Mouse (Mus musculus): ENCODE data around the gene Ush1c. TPM values are rescaled to one million over a fixed set of nuclear protein-coding genes. Genes with fewer than 3 reads are reported as not detected.
"Not testable (repeated sequence)": the region's sequence is repeated elsewhere in the genome, so short reads cannot be mapped to it uniquely, and the experiment has no call there.

Gene Ush1c
- total RNA-seq, 2 experiments from 2014 or later: not detected

- ATAC-seq (replicated peaks; ENCODE audit: low FRiP score, low TSS enrichment, poor library complexity, severe bottlenecking): no peak
Observed at GRCm38 (mm10) chr7:46216481-46216880, 21.8 kb downstream of the Ush1c start.

DNA sequence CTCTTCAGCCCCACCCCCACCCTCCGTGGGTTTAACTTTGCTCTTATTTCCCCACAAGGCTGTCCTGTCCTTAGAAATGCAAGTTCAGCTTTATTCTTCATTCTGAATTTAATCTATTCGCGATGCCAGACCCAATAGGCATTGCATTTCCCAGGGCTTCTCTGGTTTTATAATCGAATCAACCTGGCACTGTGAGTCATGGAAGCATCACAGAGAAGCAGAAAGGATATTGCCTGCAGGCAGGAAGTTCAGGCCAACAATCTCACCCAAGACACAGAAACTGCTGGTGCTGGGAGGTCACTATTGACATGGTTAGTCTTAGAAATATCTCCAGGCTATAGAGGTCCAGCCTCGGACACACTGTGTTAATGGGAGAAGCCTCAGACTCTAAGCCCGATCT lies 28.0 kb downstream of the Ush1c start:
- ATAC-seq (replicated peaks; ENCODE audit: low FRiP score, low TSS enrichment, poor library complexity, severe bottlenecking): no peak

DNA sequence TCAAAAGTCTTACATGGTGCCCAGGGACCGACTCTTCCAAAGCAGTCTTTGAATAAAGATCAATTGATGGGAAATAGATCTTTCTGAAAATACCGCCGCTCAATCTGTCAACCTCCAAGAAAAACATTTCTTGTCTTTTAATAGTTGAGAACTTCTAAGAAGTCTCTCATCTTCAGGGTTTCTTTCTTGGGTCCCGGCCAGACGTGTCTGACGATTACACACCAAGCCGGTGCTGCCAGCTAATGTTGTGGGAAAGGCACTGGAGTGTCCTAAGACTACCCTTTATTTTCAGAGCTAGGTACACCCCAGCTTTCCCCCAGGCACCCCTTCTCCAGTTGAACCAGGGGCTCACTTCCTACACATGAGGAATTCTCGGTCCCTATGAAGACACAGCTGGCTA lies 30.2 kb downstream of the Ush1c start:
- no peak for ATAC-seq (replicated peaks; ENCODE audit: low FRiP score, low TSS enrichment, poor library complexity, severe bottlenecking)

- no peak for ATAC-seq (replicated peaks; ENCODE audit: low FRiP score, low TSS enrichment, poor library complexity, severe bottlenecking)
Observed at GRCm38 (mm10) chr7:46204775-46205174, 33.5 kb downstream of the Ush1c start.

- no peak for ATAC-seq (replicated peaks; ENCODE audit: low FRiP score, low TSS enrichment, poor library complexity, severe bottlenecking)
Observed at GRCm38 (mm10) chr7:46204046-46204471, 34.2 kb downstream of the Ush1c start.

DNA sequence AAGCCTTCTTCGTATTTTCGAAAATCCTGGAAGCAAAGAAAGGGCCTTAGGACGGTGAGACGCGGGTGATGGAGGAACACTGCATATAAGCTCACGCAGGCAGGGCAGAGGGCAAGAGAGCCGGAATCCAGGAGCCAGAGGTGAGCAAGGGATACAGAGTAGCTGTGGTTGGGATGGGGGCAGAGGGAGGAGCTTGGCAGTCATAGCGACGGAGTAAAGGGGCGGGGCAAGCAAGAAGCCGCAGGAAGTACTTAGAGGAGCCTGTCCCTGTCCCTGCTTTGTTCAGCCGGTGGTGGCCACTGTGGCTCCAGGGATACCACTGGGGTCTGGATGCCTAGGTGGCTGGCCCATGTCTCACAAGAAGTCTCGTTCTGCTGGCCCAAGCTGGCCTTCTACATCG lies 36.7 kb downstream of the Ush1c start:
- no peak for ATAC-seq (replicated peaks; ENCODE audit: low FRiP score, low TSS enrichment, poor library complexity, severe bottlenecking)

GRCm38 (mm10) chr7:46200021-46200420 lies 38.3 kb downstream of the Ush1c start:
- no peak for ATAC-seq (replicated peaks; ENCODE audit: low FRiP score, low TSS enrichment, poor library complexity, severe bottlenecking)

GRCm38 (mm10) chr7:46195356-46195755 lies 42.9 kb downstream of the Ush1c start:
- ATAC-seq (replicated peaks; ENCODE audit: low FRiP score, low TSS enrichment, poor library complexity, severe bottlenecking): no peak

- ATAC-seq (replicated peaks; ENCODE audit: low FRiP score, low TSS enrichment, poor library complexity, severe bottlenecking): no peak
Observed at GRCm38 (mm10) chr7:46184232-46184631, 54.1 kb downstream of the Ush1c start.

- ATAC-seq (replicated peaks; ENCODE audit: low FRiP score, low TSS enrichment, poor library complexity, severe bottlenecking): peak; percentile 83
Observed at GRCm38 (mm10) chr7:46181590-46181989, 56.7 kb downstream of the Ush1c start.

- ATAC-seq (replicated peaks; ENCODE audit: low FRiP score, low TSS enrichment, poor library complexity, severe bottlenecking): no peak
Observed at GRCm38 (mm10) chr7:46179431-46180275, 58.6 kb downstream of the Ush1c start, which contains the start of gene Abcc8. Gene Abcc8 (minus strand): TSS chr7:46180033.

DNA sequence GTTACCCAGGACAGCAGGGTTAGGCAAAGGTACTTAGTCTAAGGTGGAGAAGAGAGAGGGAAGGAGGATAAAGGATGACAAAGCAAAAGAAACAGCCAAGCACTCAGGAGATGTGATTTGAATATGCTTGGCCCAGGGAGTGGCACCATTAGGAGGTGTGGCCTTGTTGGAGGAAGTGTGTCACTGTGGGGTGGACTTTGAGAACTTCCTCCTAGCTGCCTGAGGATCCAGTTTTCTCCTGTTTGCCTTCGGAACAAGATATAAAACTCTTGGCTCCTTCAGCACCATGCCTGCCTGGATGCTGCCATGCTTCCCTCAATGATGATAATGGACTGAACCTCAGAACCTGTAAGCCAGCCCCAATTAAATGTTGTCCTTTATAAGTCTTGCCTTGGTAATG lies 69.3 kb downstream of the Ush1c start:
- ATAC-seq (replicated peaks; ENCODE audit: low FRiP score, low TSS enrichment, poor library complexity, severe bottlenecking): not testable (repeated sequence)

DNA sequence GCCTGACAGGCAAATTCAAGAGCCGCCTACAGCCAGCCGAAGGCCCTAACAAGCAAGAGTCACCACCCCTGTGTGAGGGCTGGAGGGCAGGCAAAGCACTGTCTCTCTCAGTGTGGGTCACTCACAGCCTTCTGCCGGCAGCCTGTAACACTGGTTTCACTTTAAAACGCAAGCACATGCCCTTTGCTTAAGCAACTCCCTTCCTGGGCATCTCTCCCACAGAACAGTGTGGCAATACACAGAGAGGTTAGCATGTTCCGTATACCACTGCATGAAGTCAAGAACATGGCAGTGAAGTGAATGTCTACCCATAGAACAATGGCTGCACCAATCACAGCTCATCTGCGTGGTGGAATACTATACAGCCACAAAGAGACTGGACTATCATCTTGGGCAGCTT lies 69.9 kb downstream of the Ush1c start:
- no peak for ATAC-seq (replicated peaks; ENCODE audit: low FRiP score, low TSS enrichment, poor library complexity, severe bottlenecking)

- ATAC-seq (replicated peaks; ENCODE audit: low FRiP score, low TSS enrichment, poor library complexity, severe bottlenecking): no peak
Observed at GRCm38 (mm10) chr7:46167901-46168300, 70.4 kb downstream of the Ush1c start.

- ATAC-seq (replicated peaks; ENCODE audit: low FRiP score, low TSS enrichment, poor library complexity, severe bottlenecking): no peak
Observed at GRCm38 (mm10) chr7:46165876-46166275, 72.4 kb downstream of the Ush1c start.

- no peak for ATAC-seq (replicated peaks; ENCODE audit: low FRiP score, low TSS enrichment, poor library complexity, severe bottlenecking)
Observed at GRCm38 (mm10) chr7:46162731-46163130, 75.6 kb downstream of the Ush1c start.

- no peak for ATAC-seq (replicated peaks; ENCODE audit: low FRiP score, low TSS enrichment, poor library complexity, severe bottlenecking)
Observed at GRCm38 (mm10) chr7:46162132-46162727, 76.1 kb downstream of the Ush1c start.

- ATAC-seq (replicated peaks; ENCODE audit: low FRiP score, low TSS enrichment, poor library complexity, severe bottlenecking): no peak
Observed at GRCm38 (mm10) chr7:46161615-46162014, 76.7 kb downstream of the Ush1c start.

DNA sequence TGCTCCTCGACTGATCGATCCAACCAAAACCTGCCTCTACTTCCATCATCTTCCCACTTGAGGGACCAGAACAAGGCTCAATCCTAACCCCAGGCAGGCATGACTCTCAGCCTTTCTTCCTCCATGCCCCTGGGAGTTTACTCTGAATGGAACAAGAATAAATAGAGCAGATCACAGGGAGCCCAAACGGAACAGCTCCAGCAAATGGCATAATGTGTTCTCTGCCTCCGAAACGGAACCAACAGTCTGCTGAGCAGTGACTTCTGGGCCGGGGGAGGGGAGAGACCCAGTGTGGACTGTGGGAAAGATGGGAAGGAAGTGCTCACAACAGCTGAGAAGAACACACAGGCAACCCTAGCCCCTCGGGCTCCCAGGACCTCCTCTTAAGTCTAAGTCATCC lies 80.6 kb downstream of the Ush1c start:
- ATAC-seq (replicated peaks; ENCODE audit: low FRiP score, low TSS enrichment, poor library complexity, severe bottlenecking): no peak

DNA sequence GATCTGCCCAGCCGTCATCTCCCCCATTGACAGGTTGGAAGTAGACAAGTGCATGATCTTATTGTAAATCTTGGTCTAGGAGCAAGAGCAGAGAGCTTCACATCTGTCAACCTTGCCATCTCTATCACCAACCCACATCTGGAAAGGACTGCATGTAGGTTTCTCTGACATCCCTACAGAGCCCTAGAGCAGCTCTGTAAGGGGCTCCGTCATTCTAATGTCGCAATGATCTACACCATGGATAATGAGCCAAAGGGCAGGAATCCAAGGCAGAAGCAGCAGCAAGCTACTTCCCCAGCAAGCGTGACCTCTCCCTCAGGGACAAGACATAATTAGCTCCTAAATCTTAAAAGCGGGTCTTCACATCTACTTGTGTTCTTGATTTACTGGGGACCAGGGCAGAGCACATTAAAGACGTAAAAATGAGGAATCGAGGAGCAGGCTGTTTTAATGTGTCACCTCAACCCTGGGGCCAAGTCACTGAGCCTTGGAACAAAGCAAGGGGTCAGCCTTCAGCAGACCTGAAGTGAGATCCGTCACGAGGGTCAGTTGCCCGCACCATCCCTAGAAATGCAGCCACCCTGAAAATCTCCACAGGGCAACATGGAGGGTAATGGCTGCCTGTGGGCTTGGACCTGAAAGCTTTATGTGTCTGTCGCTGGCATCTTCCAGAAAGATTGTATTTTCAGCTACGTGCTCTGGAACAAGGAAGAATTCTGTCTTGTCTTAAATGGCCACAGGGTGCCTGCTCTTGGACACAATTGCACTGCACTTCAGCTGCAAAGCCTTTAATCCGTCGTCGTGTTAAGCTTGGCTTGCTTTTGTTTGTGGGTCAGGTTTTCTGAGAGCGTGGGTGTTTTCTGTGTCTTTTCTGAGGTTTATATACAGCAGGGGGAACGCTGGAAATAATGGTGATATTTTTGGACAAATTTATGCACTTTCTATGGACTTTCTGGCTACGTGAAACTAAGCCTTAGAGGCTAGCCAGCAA lies 83.5 kb downstream of the Ush1c start:
- ATAC-seq (replicated peaks; ENCODE audit: low FRiP score, low TSS enrichment, poor library complexity, severe bottlenecking): no peak
